Mouse (Mus musculus) spleen, embryonic (tissue): ENCODE results near the gene Phldb1.

Experiments
- CTCF ChIA-PET: fragments of 350-600 bp; sonication (Branson Sonifier 250); formaldehyde crosslinking; loops from one replicate; lab custom pipeline; 2022; lab: Charles Lee

Gene Phldb1

GRCm38 (mm10) chr9:44734524-44735494, at the start of gene Phldb1:
Gene Phldb1, minus strand, starts transcription at chr9:44735198.
- CTCF ChIA-PET: no interaction called here

GRCm38 (mm10) chr9:44772750-44773651, 38.0 kb upstream of the Phldb1 start:
- CTCF ChIA-PET: no interaction called here

- CTCF ChIA-PET: no interaction called here
Measured at GRCm38 (mm10) chr9:44772392-44772749, 37.4 kb upstream of the Phldb1 start.

GRCm38 (mm10) chr9:44771376-44771775, 36.4 kb upstream of the Phldb1 start:
- CTCF ChIA-PET: no interaction called here

- CTCF ChIA-PET: interaction anchor here (0.7 kb wide), 2 partner anchors 66 to 268 kb away, joined by 4 to 5 read pairs; no protein-coding TSS in a partner anchor
Measured at GRCm38 (mm10) chr9:44768029-44768394, 33.0 kb upstream of the Phldb1 start.

- CTCF ChIA-PET: interaction anchor here (0.6 to 0.7 kb wide), 4 partner anchors 65 to 698 kb away, joined by 4 to 8 read pairs (median 6); no protein-coding TSS in a partner anchor
Measured at GRCm38 (mm10) chr9:44767101-44768028, 32.4 kb upstream of the Phldb1 start, which contains the start of the genes Arcn1 and Ift46. Gene Arcn1, minus strand, starts transcription at chr9:44767845. Gene Ift46, plus strand, starts transcription at chr9:44767908.

GRCm38 (mm10) chr9:44760873-44761272, 25.9 kb upstream of the Phldb1 start:
- CTCF ChIA-PET: interaction anchor here (1.2 kb wide), 1 partner anchor 37 kb away, joined by 3 read pairs; no protein-coding TSS in a partner anchor

- CTCF ChIA-PET: no interaction called here
Measured at GRCm38 (mm10) chr9:44748473-44748872, 13.5 kb upstream of the Phldb1 start.

GRCm38 (mm10) chr9:44747341-44747740, 12.3 kb upstream of the Phldb1 start:
- CTCF ChIA-PET: interaction anchor here (0.7 kb wide), 1 partner anchor 623 kb away, joined by 4 read pairs; no protein-coding TSS in a partner anchor

GRCm38 (mm10) chr9:44746666-44747065, 11.7 kb upstream of the Phldb1 start:
- CTCF ChIA-PET: no interaction called here

- CTCF ChIA-PET: no interaction called here
Measured at GRCm38 (mm10) chr9:44745371-44745770, 10.4 kb upstream of the Phldb1 start.

- CTCF ChIA-PET: no interaction called here
Measured at GRCm38 (mm10) chr9:44740663-44741192, 5.7 kb upstream of the Phldb1 start.

GRCm38 (mm10) chr9:44737240-44737949, 2.4 kb upstream of the Phldb1 start:
- CTCF ChIA-PET: no interaction called here

GRCm38 (mm10) chr9:44736301-44736700, 1.3 kb upstream of the Phldb1 start:
- CTCF ChIA-PET: interaction anchor here (0.7 kb wide), 1 partner anchor 70 kb away, joined by 6 read pairs; no protein-coding TSS in a partner anchor

GRCm38 (mm10) chr9:44735886-44736285, 888 bp upstream of the Phldb1 start:
- CTCF ChIA-PET: interaction anchor here (0.7 kb wide), 1 partner anchor 70 kb away, joined by 6 read pairs; no protein-coding TSS in a partner anchor

- CTCF ChIA-PET: interaction anchor here (0.6 kb wide), 1 partner anchor 224 kb away, joined by 9 read pairs; no protein-coding TSS in a partner anchor
Measured at GRCm38 (mm10) chr9:44733671-44734523, 1.1 kb downstream of the Phldb1 start.

GRCm38 (mm10) chr9:44732921-44733530, 2.0 kb downstream of the Phldb1 start:
- CTCF ChIA-PET: no interaction called here

GRCm38 (mm10) chr9:44732130-44732549, 2.9 kb downstream of the Phldb1 start:
- CTCF ChIA-PET: no interaction called here
